Mouse (Mus musculus): ENCODE measurements around the gene Epo.

Epo gene

DNA sequence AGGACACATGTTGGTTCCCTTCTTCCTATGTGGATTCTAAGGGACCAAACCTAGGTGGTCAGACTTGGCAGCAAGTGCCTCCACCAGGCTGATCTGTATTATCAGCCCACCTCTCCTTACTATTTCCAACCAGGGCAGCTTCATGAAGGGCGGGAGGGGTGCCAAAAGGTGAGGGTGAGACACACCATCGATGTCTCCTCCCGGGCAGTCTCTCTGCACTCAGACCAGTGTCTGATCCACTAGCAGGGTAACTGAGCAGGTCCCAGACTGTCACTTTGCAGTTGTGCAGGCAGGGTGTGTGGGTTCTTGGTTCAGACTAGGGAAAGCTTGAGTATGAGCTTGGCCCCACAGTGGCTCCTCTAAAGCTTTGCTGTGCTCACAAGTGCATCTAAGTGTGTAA, 18.2 kb downstream of the Epo start:
- DNase-seq = no peak

DNA sequence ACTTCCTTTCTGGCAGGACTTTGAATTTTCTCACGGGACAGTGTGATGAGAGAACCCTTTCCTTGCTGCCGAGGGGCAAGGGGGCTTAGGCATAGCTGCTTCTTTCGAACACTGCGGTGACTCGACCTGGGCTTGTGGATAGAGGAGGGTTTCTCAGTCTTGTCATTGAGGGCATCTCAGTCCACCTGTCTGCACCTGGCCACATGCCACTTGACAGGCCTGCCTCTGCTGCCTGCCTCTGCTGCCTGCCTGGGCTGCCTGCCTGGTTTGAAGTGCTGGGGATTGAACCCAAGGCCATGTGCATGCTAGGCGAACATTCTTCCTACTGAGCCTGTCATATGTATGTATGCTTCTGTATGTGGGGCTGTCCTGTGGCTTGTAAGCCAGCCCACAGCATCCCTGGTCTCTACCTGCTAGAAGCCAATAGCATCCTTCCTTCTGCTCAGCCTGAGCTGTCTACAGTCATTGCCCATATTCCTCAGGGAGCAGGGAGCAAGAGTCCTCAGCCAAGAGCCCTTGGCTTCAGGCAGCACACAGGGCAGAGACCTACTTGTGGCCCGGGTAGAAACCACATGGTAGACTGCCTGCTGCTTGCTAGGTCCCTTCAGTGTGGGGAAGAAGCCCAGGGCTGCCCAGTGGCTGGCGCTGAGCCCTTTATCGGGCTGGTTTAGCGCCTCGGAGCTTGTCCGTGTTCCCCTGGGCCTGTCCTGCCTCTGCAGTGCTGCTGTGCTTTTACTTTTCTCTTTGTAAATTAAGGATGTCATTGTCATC, 18.9 kb downstream of the Epo start:
- DNase-seq = no peak

DNA sequence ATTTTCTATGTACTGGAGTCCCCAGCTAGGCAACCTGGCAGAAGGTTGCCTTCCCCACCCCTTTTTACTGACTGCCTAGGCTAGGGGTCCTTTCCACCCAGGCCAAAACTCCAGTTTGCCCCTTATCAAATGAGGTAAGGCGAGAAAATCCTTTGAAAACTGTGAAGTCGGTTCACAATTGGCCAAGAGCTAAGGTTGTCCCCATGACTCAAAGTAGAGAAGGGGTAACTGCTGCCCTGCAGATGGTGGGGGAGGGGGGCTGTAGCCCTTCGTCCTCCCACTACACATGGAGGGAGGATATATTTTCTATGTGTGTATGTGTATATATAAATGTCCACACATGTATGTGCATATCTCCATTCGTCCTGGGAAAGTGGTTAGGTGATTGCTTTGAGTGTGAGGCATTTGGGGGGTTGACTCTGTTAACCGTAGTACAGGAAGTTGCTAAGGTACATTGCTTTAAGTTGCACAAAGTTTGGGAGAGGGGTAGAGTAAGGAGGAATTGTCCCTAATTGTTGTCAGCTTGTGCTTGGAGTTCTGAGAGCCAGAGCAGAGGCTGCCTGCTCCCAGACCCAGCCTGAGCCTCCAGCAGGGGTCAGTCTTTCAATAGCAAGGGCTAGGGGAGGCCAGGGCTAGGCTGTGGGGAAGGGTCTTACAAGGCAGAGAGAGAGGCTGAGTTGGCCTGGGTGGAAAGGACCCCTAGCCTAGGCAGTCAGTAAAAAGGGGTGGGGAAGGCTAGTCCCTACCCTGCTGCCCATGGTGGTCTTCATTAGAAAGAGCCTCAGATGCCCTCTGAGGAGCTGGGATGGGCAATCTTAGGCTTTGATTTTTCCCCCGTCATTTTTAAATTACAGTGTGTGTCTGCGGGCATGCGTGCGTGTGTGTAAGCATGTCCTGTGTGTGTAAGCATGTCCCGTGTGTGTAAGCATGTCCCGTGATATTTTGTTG, 19.9 kb downstream of the Epo start:
- no peak for DNase-seq

DNA sequence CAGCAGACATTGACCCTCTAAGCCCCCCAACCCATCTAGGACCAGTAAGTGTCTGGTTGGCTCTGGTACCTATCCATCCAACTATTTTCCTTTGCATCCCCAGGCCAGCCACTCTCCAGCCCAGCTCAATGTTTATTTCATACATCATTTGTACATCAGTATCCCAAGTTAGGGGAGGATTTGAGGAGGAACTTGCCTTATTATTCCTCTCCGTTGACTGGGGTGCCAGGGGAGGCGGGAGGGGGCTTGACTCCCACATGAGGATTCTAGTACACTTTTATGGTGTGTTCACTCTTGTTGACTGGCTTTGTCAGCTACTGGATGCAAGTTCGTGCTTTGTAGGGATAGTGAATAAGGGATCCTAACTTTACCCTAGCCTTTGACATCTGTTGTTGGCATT, 21.3 kb downstream of the Epo start:
- DNase-seq = no peak

DNA sequence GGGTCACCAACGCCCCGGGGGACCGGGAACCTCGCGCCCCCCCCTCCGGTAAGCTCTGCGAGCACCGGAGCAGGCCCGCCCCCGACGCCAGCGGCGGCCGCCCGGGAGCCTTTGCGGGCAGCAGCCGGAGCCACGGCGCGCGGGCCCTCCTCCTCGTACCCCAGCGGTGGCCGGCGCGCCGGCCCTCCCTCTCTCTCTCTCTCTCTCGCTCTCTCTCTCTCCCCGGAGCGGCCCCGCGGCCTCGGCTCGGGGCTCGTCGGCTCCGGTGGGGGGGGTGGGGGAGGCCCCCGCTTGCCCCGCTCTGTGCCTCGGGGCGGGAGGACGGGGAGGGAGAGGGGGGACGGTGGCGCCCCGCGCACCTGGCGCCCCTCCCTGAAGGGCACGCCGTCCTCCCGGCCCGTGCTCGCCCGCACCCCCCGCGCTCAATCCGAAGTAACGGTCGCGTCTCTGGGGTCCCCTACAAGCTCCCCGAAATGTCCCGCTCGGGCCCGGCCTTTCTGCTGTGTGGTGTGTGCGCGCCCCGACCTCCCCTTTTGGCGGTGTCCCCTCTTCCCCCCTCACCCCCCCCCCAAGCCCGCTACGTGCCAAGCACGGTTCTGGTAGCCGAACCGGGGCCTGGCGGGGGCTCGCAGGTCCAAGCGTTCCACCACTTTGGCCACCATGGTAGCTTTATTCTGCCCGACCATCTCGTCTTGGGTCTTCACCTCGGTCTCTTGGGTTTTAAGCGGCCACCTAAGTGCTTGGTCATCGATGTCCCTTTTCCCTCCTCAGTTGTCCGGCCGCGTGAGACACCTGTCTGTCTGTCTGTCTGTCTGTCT, 22.3 kb downstream of the Epo start:
- no peak for DNase-seq

DNA sequence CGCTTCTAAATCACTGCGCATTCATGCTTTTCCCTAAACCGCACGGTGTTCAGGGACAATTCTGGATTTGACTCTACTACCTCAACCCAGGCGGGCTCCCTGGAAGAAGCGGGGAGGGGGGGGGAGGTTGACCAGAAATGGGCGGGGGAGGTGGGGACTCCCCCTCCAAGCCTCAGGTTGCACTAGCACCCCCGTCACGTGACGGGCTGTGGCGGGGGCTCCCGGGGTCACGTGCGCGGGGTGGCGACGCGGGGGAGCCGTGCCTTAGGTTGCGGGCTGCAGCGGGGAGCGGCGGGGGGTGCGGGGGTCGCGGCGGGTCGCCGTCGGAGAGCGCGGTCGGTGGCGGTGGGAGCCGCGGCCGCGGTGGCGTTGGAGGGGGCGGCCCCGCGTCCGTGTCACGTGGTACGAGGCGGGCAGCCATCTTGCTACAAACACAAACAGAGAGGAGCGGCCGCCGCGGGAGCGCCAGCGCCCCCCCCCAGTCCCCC, 23.0 kb downstream of the Epo start:
- DNase-seq = peak; percentile 84

DNA sequence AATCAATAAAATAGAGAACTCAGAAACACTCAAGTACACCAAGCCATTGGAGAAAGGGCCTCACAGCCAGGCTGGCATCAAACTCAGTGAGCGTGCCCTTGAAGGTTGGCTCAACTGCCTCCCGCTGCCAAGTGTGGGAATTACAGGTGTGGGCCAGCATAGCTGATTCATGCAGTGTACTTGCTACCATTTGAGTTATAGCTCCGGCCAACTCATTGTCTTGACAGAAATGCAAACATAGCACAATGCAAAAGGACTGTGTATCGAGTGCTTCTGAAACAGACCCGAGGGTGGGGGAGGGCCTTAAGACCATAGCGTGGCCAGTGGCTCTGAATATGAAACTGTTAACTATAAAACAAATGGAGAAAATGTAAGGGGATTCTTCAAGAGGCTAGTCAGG, 29.0 kb downstream of the Epo start:
- DNase-seq = no peak

DNA sequence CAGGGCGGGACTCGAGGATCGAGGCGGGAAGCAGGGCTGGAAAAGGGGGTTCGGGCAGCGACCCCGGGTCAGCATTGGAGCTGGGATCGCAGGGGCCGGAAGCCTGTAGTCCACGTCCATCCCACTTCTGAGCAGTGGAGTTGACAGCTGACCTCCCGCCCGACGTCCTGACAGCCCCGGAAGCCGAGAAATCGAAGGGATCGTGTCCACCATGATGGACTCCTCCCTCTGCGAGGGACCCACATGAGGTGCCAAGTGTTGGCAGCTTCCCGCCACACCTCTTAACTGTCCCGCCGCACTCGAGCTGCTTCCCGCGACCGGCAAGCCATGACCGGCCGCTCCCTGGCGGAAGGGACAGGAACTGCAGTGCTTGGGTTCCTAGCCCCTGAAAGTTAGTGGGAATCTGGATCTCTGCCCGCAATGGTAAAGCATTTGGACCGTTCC, 30.4 kb downstream of the Epo start:
- DNase-seq = peak; percentile 91

DNA sequence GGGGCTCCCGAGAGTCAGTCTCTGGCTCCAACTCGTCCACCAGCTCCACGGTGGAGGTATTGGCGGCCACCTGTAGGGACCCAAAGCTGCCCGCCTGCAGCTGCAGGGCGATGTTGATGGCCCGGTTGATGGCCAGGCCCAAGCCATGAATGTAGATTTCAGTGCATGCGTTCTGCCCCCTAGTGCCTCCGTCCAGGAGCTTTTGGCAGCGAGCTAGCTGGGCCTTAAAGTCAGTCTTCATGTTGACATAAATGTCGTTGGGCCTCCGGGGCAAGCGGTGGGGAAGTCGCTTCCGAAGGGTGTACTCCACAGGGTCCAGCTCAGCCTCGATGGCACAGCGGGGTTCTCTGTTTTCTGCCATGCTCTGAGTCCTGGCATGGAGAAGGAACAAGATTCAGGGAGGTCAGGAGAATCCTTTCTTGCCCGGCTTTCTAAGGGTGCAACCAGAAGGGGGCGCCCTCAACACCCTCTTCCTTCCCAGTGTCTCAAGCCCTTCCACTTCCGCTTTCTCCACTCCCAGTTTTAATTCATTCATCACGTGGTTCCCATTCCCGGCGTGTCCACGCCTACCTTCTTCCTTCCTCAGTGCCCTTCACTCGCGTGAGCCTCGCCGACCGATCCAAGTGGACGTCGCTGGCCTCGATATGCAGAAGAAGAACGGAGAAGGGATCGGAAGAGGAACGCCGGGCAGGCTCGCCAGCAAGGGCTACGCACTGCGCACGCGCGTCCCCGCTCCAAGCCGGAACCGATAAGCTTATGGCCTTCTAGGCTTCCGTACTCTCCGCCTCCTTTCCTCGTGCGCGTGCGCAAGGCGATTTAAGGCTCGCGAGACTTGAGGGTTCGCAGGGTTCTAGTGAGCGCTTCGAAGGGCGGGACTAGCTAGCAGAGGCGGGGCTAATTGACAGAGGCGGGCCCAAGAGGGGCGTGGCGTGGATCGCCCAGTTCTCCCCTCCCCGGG, 31.1 kb downstream of the Epo start, which contains the start of gene Pop7:
Gene Pop7, minus strand, starts transcription at position 810 of the 958 bp plus-strand sequence.
- DNase-seq = peak; percentile 100

DNA sequence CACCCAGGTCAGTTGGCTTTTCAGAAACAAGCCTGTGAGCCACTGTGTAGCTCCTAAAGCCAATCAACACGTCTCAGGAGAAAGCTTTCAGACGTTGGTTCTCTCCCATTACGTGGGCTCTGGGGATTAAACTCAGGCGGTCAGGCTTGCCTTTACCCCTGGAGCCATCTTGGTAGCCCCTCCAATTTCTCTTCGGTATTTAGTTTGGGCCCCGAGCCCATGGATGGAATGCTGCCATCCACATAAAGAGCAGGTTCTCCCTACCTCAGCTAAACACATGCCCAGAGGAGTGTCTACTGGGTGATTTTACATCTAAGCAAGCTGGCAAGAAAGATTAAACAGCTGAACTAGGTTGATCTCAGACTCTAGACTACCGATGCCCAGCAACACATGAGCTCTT, 32.9 kb downstream of the Epo start:
- DNase-seq = no peak

DNA sequence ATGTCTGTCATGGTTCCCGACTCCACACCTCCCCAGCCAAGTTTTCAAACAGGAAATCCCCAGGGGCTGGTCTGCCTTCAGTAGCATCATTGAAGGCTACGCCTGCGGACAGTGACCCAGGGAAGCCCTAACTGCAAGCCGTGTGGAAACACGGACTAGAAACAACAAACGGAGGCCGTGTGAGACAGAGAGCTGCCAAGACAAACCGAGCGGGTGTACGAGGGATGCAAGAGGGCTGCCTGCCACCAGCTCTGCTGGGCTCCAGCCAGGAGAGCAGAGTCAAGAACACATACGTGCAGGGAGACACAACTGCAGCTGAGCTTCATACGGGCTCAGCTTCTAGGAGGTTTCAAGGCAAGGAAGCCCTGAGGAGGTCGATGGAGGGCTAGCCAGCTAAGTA, 39.2 kb downstream of the Epo start:
- DNase-seq = no peak

DNA sequence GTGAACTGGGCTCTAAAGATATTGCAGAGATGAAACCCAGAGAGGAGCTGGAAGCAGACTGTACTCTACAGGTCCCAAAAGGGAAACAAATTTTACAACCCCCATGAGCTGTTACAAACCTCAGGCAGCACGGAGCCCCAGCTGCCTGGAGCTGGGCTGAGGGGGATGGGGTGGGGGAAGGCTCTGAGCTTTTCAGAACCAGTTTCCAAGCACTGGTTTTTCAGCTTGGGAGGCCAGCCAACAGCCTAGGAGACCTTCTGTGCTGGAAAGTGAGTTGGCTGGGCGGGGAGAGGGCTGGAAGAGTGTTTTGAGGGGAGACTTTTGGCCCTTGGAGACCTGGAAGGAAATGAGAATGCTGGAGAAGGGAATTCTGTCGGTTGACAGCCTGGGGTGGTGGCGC, 41.5 kb downstream of the Epo start:
- DNase-seq = peak; percentile 46

DNA sequence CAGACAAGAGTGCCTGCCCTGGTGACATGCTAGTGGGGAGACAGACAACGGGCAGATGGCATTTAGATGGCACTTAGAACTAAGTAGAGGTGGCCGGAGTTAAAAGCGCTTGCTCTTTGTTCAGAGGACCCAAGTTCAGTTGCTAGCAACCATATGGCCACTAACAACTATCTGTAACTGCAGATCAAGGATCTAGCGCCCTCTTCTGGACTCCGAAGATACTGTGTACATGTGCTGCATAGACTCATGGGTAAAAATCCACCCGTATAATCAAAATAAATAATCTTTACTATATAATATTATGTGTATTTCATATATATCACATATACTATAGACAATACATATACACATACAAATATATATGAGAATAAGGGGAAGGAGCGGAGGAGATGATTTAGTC, 45.4 kb downstream of the Epo start:
- no peak for DNase-seq

DNA sequence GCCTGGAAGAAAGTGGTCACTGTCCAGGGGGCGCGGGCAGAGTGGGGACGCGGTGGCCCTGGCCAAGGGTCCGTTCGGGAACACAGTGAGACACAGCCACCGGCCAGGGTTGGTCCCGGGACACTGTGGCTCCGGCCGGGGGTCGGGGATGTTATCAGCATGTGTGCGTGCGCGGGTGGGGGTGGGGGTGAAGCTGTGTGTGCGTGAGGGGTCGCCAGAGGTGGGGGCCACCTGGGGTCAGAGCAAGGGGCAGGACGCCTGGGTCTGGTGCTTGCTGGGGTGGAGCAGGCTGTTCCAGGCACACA, 47.2 kb downstream of the Epo start:
- no peak for DNase-seq

DNA sequence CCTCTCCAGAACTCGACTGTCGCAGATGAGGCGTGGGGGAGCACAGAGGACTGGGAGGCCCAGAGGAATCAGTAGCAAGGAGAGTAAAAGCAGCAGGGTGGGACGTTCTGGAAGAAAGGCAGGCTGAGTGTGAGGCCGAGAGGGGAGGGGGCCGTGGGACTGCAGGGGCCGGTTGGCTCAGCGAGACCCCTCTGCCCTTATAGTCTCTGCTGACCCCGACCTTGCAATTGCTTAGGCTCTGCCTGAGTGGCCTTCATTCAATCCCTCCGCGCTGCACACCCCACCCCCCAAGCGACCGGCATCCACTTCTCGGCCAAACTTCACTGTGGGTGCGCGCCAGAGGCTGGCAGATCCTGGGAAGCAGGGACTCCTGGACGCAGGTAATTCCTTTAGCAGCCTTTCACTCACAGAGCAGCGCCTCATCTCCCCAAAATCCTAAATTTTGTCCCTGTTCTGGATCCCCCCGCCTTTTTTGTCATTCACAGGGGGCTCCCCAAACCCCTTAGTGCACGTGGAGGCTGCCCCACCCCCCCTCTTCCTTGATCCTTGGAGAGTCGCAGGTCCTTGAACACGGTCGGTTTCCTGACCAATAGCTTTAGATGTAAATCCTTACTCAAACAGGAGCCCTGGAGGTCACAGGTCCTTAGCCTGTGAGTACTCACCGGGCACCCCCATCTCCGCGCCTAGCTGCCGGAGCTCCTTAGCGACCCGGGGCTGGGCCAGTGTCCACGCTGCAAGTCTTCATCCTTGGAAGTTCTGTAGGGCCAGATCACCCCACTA, 47.8 kb downstream of the Epo start:
- no peak for DNase-seq

DNA sequence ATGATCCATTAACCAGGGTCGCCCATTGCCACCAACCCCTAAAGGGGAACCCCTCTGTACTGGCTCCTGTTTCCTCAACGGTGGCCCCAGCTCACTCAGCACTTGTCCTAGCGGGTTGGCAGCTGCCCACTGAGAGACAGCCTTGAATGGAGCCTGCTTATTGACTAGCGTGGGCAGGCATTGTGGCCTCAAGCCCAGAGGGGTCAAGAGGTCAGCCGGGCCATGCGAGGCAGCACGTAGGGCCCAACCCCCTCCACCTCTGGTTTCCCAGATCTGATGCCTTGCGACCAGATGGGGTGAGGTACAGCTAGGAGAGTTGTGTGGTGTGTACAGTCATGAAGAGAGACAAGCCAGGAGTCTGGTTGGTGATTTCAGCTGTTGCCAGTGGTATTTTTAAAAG, 51.1 kb downstream of the Epo start:
- peak; percentile 13 for DNase-seq

DNA sequence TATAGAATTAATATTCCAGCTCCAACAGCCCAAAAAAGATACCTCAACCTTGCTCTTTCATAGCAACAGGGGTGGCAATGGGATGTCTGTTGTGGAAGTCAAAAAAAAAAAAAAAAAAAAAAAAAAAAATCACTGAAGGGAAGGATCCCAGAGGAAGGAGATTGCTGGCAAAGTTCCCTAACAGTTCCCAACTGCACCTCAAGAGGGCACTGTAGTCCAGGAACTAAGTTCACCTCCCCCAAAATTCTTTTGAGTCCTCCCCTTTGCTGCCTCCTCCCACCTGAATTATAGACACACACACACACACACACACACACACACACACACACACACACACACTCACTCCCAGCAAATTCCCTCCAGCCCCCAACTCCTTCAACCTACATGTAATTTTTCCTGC, 51.9 kb downstream of the Epo start:
- DNase-seq = peak; percentile 91

DNA sequence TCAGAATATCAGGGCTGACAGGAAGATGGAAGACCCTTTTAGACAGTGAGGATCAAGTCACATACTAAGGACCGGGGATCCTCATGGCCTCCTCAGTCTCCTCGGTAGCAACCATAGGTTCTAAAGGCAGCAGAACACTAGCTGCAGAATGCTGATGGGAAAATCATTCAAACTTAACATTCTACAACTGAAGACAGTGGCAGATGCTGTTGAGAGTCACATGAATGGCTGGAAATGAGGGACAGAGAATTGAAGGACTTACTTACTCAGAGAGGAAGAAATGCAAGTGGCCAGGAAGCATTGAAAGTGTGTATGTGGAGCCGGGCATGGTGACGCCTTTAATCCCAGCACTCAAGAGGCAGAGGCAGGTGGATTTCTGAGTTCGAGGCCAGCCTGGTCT, 56.1 kb downstream of the Epo start, which contains the start of gene Zan:
Gene Zan, minus strand, starts transcription at position 101 of the 400 bp plus-strand sequence.
- DNase-seq = no peak

DNA sequence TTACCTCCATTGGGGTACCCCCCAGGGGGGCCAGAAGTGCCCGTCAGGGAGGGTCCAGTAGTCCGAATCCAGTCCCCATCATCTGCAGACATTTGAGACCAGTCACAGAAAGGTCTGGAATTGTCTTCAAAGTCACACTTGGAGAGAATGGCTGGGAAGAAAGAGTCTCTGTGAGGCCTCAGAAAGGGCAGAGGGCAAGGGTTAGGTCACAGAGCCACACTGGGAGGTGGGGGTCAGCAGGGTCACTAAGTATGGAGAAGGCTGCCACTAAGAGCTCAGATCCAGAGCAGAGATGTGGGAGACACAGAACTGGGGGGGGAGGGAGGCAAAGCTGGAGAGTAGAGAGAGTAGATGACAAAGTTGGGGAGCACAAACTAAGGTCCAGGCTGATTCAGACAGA, 58.7 kb downstream of the Epo start:
- no peak for DNase-seq

DNA sequence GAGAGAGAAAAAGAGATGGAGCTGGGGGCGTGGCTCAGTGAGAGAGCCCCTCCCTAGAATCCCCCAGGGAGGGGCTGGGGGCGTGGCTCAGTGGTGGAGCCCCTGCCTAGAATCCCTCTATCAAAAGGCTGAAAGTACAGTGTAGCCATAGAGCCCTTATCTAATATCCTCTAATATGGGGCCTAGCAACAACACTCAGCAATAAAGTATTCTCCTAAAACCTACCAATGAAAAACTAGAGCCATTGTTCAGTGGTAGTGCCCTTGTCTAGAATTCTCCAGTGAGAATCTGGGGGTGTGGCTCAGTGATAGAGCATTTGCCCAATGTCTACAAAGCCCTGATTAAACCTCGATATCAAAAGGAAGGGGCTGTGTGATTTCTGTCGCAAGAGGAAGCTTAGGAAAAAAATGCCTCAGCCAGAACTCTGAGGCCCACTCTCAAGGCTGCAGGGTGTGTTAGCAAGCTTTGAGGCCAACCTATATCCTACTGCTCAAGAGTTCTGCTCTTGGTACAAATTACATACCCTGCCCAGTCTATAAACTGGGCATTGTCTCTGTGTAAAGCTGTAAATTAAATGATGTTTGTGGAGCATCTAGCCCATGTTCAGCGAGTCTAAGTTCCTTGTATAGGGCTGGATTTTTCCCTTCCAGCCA, 60.7 kb downstream of the Epo start:
- DNase-seq = no peak

Data from kidney, adult 9 months (tissue).